In genomic region chr15:80070095-80070644, GRCm38 (mm10) we compare ENCODE assay signal across 16 mouse cellular contexts. TPM values are rescaled to one million over a fixed set of nuclear protein-coding genes. Genes with fewer than 3 reads are reported as not detected.
DNase-seq lines count a peak whose midpoint lies in the region; ATAC-seq lines count a peak whose summit lies in the region.
"Had no signal": no experiment of that assay in that cellular context is flagged by ENCODE, and none has a peak within 500 bp of the region (broad histone marks: within the 10 kb centered on the region; RNA-seq: fewer than 3 reads in every experiment).

No protein-coding gene starts in this region.

- no peak overlapping the region for H3K4me3 ChIP-seq in heart, embryonic 16.5 days (ENCODE audit: low read length)
- H3K4me3 ChIP-seq in midbrain, embryonic 10.5 days = no peak overlapping the region
- H3K4me3 ChIP-seq in midbrain, embryonic 11.5 days (ENCODE audit: low read depth, low read length) = no peak overlapping the region
- no peak overlapping the region for H3K4me3 ChIP-seq in embryonic facial prominence, embryonic 10.5 days
- H3K4me3 ChIP-seq in forebrain, embryonic 14.5 days (ENCODE audit: low read depth, low read length) = no peak overlapping the region
- H3K4me3 ChIP-seq: embryonic facial prominence, embryonic 12.5 days; liver, embryonic 12.5 days; megakaryocyte, embryonic 14.5 days; neural tube, embryonic 13.5 days had no signal

- no peak for DNase-seq in heart, postnatal 36 days
- no peak for DNase-seq in midbrain, embryonic 10.5 days (ENCODE audit: low spot score)
- DNase-seq in midbrain, embryonic 11.5 days (ENCODE audit: low spot score, missing footprints) = no peak
- no peak for DNase-seq in embryonic facial prominence, embryonic 10.5 days (ENCODE audit: low spot score)
- no peak for DNase-seq in spleen, postnatal 4 days (ENCODE audit: low spot score in 2 of 2)
- no peak for DNase-seq in forebrain, embryonic 14.5 days (ENCODE audit: low spot score)
- DNase-seq: cerebellum, adult 11 months; gastrocnemius, postnatal 36 days; kidney, adult 8-10 months; right cerebral cortex, postnatal 4 days had no signal

- WGBS in heart, embryonic 16.5 days = 49% methylated on average over 8 of the region's 8 CpGs
- WGBS in midbrain, embryonic 10.5 days = 70% methylated on average over 8 of the region's 8 CpGs
- 66% methylated on average over 8 of the region's 8 CpGs for WGBS in midbrain, embryonic 11.5 days
- 46% methylated on average over 8 of the region's 8 CpGs for WGBS in embryonic facial prominence, embryonic 10.5 days
- WGBS in forebrain, embryonic 14.5 days = 65% methylated on average over 8 of the region's 8 CpGs

- H3K27ac ChIP-seq in heart, embryonic 16.5 days (ENCODE audit: low read length) = 0 out of 2 replicates have a peak overlapping the region, but pooled peaks have one; percentile 9
- H3K27ac ChIP-seq in midbrain, embryonic 10.5 days (replicated peaks) = 0 out of 2 replicates have a peak overlapping the region, but pooled peaks have one; percentile 28
- no peak overlapping the region for H3K27ac ChIP-seq in midbrain, embryonic 11.5 days (ENCODE audit: low read depth, low read length)
- peak overlapping the region; percentile 46; the same call in 1 of the 2 replicates for H3K27ac ChIP-seq in embryonic facial prominence, embryonic 10.5 days (replicated peaks)
- H3K27ac ChIP-seq in forebrain, embryonic 14.5 days (ENCODE audit: low read depth, low read length) = no peak overlapping the region
- H3K27ac ChIP-seq: embryonic facial prominence, embryonic 12.5 days; hindbrain, postnatal 0 days; liver, embryonic 12.5 days; neural tube, embryonic 13.5 days had no signal

- H3K27me3 ChIP-seq in heart, embryonic 16.5 days (ENCODE audit: control insufficient read depth, insufficient read depth, low read length) = no peaks in the 10 kb centered on the region
- H3K27me3 ChIP-seq in midbrain, embryonic 10.5 days (ENCODE audit: low read depth, poor library complexity, severe bottlenecking) = no peaks in the 10 kb centered on the region
- no peaks in the 10 kb centered on the region for H3K27me3 ChIP-seq in midbrain, embryonic 11.5 days (ENCODE audit: control insufficient read depth, insufficient read depth, low read length)
- no peaks in the 10 kb centered on the region for H3K27me3 ChIP-seq in embryonic facial prominence, embryonic 10.5 days (replicated peaks; ENCODE audit: low read depth, poor library complexity, severe bottlenecking)
- H3K27me3 ChIP-seq in forebrain, embryonic 14.5 days (replicated peaks; ENCODE audit: control insufficient read depth, insufficient read depth, low read length) = no peaks in the 10 kb centered on the region
- H3K27me3 ChIP-seq: embryonic facial prominence, embryonic 12.5 days; neural tube, embryonic 13.5 days had no signal

- H3K9ac ChIP-seq in heart, embryonic 16.5 days (ENCODE audit: low read length) = no peak overlapping the region
- no peak overlapping the region for H3K9ac ChIP-seq in midbrain, embryonic 11.5 days (ENCODE audit: low read length)
- H3K9ac ChIP-seq in forebrain, embryonic 14.5 days (ENCODE audit: low read length) = no peak overlapping the region
- H3K9ac ChIP-seq: embryonic facial prominence, embryonic 12.5 days; liver, embryonic 12.5 days; neural tube, embryonic 13.5 days had no signal

- H3K4me1 ChIP-seq in heart, embryonic 16.5 days (ENCODE audit: control insufficient read depth, insufficient read depth, low read length) = peaks cover 17% of the 10 kb centered on the region
- peaks cover 12% of the 10 kb centered on the region for H3K4me1 ChIP-seq in midbrain, embryonic 10.5 days
- H3K4me1 ChIP-seq in midbrain, embryonic 11.5 days (ENCODE audit: control insufficient read depth, insufficient read depth, low read length) = no peaks in the 10 kb centered on the region
- peaks cover 28% of the 10 kb centered on the region for H3K4me1 ChIP-seq in embryonic facial prominence, embryonic 10.5 days
- H3K4me1 ChIP-seq in forebrain, embryonic 14.5 days (ENCODE audit: control insufficient read depth, insufficient read depth, low read length) = no peaks in the 10 kb centered on the region

- no peak overlapping the region for H3K4me2 ChIP-seq in heart, embryonic 16.5 days (ENCODE audit: low read depth, low read length)
- H3K4me2 ChIP-seq in midbrain, embryonic 11.5 days = no peak overlapping the region
- no peak overlapping the region for H3K4me2 ChIP-seq in forebrain, embryonic 14.5 days (ENCODE audit: low read length)
- H3K4me2 ChIP-seq: embryonic facial prominence, embryonic 12.5 days; liver, embryonic 12.5 days; neural tube, embryonic 13.5 days had no signal

- intact Hi-C loops in heart, postnatal 36 days (cut with DNase I) = no loop called here

- H3K36me3 ChIP-seq in heart, embryonic 16.5 days (ENCODE audit: control insufficient read depth, insufficient read depth) = no peaks in the 10 kb centered on the region
- H3K36me3 ChIP-seq in midbrain, embryonic 10.5 days = no peaks in the 10 kb centered on the region
- no peaks in the 10 kb centered on the region for H3K36me3 ChIP-seq in midbrain, embryonic 11.5 days (ENCODE audit: control insufficient read depth, insufficient read depth, low read length)
- H3K36me3 ChIP-seq in embryonic facial prominence, embryonic 10.5 days (replicated peaks) = no peaks in the 10 kb centered on the region
- H3K36me3 ChIP-seq in forebrain, embryonic 14.5 days (ENCODE audit: control insufficient read depth, insufficient read depth, low read length) = no peaks in the 10 kb centered on the region
- H3K36me3 ChIP-seq: embryonic facial prominence, embryonic 12.5 days; liver, embryonic 12.5 days; neural tube, embryonic 13.5 days had no signal

- no peak for ATAC-seq in heart, embryonic 16.5 days (replicated peaks; ENCODE audit: extremely low read depth, insufficient read depth, low FRiP score)
- no peak for ATAC-seq in midbrain, embryonic 11.5 days (ENCODE audit: low FRiP score)
- no peak for ATAC-seq in forebrain, embryonic 14.5 days
- ATAC-seq: hindbrain, postnatal 0 days; liver, embryonic 12.5 days had no signal

- no peaks in the 10 kb centered on the region for H3K9me3 ChIP-seq in heart, embryonic 16.5 days (replicated peaks; ENCODE audit: control insufficient read depth, low read length)
- no peaks in the 10 kb centered on the region for H3K9me3 ChIP-seq in midbrain, embryonic 10.5 days (replicated peaks)
- H3K9me3 ChIP-seq in midbrain, embryonic 11.5 days (ENCODE audit: control insufficient read depth, low read length) = no peaks in the 10 kb centered on the region
- no peaks in the 10 kb centered on the region for H3K9me3 ChIP-seq in embryonic facial prominence, embryonic 10.5 days
- H3K9me3 ChIP-seq in forebrain, embryonic 14.5 days (replicated peaks; ENCODE audit: control insufficient read depth, low read length) = no peaks in the 10 kb centered on the region
- H3K9me3 ChIP-seq: embryonic facial prominence, embryonic 12.5 days; liver, embryonic 12.5 days; megakaryocyte, embryonic 14.5 days; neural tube, embryonic 13.5 days had no signal

RNA-seq across cellular contexts. Expression of gene Syngr1, which starts 21.0 kb away (rescaled TPM):
- 55.4 and 61.2 TPM in 2 replicates for polyA plus RNA-seq in heart, embryonic 16.5 days (2015; fragmentation: Nextera tagmentation; extraction: Ambion mirVana)
- 10 to 100 TPM; 81.8 to 90.5 TPM for total RNA-seq in heart, postnatal 36 days (2021)
- polyA plus RNA-seq in midbrain, embryonic 10.5 days (2016; fragmentation: Nextera tagmentation; extraction: Ambion mirVana) = 7.3 and 7.7 TPM in 2 replicates
- polyA plus RNA-seq in midbrain, embryonic 11.5 days (2014; fragmentation: Nextera tagmentation; extraction: Ambion mirVana) = 6.2 and 7.4 TPM in 2 replicates
- 5.9 and 7.0 TPM in 2 replicates for polyA plus RNA-seq in embryonic facial prominence, embryonic 10.5 days (2016; fragmentation: Nextera tagmentation; extraction: Ambion mirVana)
- polyA plus RNA-seq in forebrain, embryonic 14.5 days (2014; fragmentation: Nextera tagmentation; extraction: Ambion mirVana) = 28.8 and 30.1 TPM in 2 replicates

RNA-seq across cellular contexts. Expression of gene Rpl3, which starts 21.5 kb away (rescaled TPM):
- polyA plus RNA-seq in heart, embryonic 16.5 days (2015; fragmentation: Nextera tagmentation; extraction: Ambion mirVana) = 606 and 610 TPM in 2 replicates
- 100 to 1,000 TPM; 163 to 164 TPM for total RNA-seq in heart, postnatal 36 days (2021)
- 866 and 996 TPM in 2 replicates for polyA plus RNA-seq in midbrain, embryonic 10.5 days (2016; fragmentation: Nextera tagmentation; extraction: Ambion mirVana)
- polyA plus RNA-seq in midbrain, embryonic 11.5 days (2014; fragmentation: Nextera tagmentation; extraction: Ambion mirVana) = 1,032 and 1,053 TPM in 2 replicates
- polyA plus RNA-seq in embryonic facial prominence, embryonic 10.5 days (2016; fragmentation: Nextera tagmentation; extraction: Ambion mirVana) = 1,034 and 1,049 TPM in 2 replicates
- 768 and 902 TPM in 2 replicates for polyA plus RNA-seq in forebrain, embryonic 14.5 days (2014; fragmentation: Nextera tagmentation; extraction: Ambion mirVana)

RNA-seq across cellular contexts. Expression of gene Pdgfb, which starts 55.4 kb away (rescaled TPM):
- polyA plus RNA-seq in heart, embryonic 16.5 days (2015; fragmentation: Nextera tagmentation; extraction: Ambion mirVana) = 3.2 and 4.6 TPM in 2 replicates
- 10 to 100 TPM; 30.4 to 31.3 TPM for total RNA-seq in heart, postnatal 36 days (2021)
- 1.4 and 1.7 TPM in 2 replicates for polyA plus RNA-seq in midbrain, embryonic 10.5 days (2016; fragmentation: Nextera tagmentation; extraction: Ambion mirVana)
- polyA plus RNA-seq in midbrain, embryonic 11.5 days (2014; fragmentation: Nextera tagmentation; extraction: Ambion mirVana) = 1.5 and 2.0 TPM in 2 replicates
- polyA plus RNA-seq in embryonic facial prominence, embryonic 10.5 days (2016; fragmentation: Nextera tagmentation; extraction: Ambion mirVana) = 1.4 and 1.6 TPM in 2 replicates
- 2.7 and 3.4 TPM in 2 replicates for polyA plus RNA-seq in forebrain, embryonic 14.5 days (2014; fragmentation: Nextera tagmentation; extraction: Ambion mirVana)

Comparison
In these comparisons a context has a peak if more than half of its experiments do, and no peak if none do; other contexts are left out.
1. H3K27ac ChIP-seq: peak in heart, embryonic 16.5 days (single experiment), midbrain, embryonic 10.5 days (single experiment) and embryonic facial prominence, embryonic 10.5 days (single experiment); none in midbrain, embryonic 11.5 days (single experiment) and forebrain, embryonic 14.5 days (single experiment).